Mouse (Mus musculus) hindlimb bud, embryonic 11.5 days (tissue): ENCODE data around the gene Mark3.

Source experiments
- DNase-seq: peaks from one replicate; pipeline ENCODE4 v3.0.0-alpha.2; 2012; ENCODE audit warnings: low read depth, low spot score; ENCODE audit errors: extremely low spot score

The Mark3 gene

DNA sequence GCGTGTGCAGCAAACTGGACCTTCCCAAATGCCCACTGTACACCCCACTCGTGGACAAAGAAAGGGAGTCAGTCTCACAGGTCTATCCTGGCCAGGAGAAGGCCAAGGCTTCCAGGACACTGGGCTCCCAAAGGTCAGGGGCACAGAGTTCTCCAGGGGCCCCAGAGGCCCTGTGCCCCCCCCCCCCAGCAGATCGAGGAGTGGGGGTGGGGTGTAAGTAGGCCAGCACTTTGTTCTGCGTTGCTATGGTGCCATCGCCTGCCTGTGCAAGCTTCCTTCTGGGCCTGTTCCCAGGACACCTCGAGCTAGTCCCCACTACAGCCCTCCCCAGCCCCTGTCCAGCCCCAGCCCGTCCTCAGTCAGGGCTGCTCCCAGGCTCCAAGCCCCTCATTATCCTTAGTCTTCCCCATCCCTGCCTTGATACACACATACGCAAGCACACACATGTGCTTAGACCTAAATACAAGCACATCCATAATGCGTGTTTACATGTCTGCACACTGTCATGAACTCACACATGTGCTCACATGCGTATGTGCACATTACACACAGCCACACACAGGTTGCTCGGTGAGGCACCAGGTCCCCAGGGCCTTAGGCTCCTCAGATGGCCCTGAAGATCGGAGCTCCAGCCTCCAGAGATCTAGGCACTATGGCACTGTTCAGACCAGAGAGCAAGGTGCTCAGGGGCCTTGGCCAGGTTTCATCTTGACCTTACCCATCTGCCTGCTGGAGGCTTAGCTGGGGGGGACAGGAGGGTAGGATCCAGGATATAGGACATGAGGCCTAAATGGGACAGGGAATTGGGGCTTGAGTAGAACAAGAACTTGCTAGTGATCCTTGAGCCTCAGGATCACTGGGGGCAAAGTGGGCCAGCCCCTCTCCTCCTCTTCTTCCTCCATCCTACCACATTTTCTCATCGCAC, 120.8 kb downstream of the Mark3 start:
- no peak for DNase-seq

DNA sequence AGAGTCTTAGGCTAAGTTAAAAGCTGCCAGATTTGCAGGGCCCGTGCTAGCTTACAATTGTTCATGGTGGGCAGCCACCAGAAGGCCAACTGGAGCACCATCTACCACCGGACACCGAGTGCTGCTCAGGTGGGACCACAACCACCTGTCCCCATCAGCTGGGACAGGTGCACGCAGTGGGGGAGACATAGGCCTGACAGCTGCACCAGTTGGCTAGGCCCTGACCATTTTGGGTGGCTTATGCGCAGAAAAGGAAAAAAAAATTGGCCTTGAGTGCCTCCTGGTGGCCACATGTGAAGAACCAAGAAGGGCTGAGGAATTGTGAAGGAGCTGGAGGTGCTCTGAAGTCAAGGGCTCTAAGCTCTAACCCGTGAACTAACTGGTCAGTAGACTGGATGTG, 121.9 kb downstream of the Mark3 start:
- DNase-seq, result no peak

DNA sequence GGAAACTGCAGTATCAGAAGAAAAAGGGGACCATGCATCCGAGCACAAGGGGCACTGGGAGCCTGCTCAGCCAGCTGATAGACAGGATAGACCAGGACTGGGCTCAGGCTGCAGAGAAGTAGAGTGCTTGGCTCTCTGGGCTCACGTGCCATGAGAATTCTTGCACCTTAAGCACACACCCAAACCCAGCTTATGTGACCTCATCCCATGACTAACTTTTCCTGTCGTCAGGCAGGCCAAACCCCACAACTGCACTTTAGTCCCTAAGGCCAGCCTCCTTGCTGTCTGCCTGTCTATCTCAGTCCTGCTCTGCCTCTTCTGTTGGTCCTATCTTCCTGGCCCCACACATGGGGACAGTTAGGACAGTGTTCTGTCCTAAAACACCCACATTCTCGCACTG, 123.4 kb downstream of the Mark3 start:
- DNase-seq, result no peak

DNA sequence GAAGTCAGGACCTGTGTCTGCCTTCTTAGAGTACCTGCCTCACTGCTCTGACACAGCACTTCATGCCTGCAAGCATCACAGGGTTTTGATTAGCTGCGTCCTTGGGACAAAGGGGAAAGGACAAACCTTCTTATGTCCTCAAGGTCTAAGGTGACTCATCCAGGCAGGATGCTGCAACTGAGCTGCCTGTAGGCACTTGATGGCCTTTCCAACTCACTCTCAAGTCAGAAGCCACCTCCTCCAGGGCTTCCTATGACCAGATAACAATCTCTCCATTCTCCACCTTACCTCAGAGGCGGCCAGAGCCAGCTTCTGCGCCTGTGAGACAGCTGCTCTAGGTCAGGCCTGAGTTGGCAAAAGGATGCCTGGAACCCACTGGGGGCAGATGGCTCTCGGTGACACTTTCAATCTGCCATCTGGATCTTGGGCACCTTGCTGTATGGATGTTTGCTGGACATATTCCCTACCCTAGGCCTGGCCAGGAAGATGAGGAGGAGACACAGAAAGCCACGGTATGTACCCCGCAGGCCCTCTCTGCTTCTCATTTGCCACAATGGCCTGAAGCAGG, 124.1 kb downstream of the Mark3 start:
- no peak for DNase-seq

DNA sequence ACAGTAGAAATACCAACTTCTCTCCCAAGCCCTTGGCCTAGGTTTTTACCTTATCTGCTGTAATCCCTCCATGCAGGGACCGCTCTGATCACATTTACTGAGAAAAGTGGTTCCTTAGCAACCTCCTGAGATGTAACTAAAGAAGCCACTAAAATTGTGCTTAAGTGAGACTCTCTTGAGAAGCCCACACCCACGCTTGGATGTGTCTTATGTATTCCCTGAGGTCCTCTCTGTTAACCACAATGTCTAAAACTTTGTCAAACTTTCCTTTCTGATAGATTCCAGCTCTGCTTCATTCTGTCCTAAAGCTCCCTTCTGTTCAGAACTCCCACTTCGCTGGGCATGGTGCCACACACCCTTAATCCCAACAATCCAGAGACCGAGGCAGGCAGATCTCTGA, 125.2 kb downstream of the Mark3 start:
- no peak for DNase-seq

DNA sequence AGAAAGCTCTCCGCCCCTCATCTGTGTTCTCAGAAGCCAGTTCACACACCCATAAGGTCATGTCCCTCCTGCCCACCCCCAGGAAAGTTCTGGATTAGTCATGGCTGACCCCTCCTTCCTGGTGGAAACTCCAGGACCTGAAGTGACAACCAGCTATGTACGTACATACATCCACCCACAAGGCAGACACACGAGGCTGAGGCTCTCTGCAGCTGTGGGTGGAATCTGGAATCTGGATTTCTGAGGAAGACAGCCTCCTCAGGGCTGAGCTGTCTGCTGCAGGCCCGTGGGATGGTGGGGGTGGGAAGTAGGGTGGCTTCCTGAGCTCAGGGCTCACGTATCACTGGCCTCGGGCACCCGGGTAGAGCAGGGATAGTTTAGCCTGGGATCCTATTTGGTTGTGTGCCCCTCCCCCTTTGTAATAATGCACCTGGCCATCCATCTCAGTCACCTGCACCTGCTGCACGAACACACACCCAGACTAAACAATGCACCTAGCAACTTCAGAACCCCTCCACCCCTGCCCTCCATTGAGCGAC, 126.7 kb downstream of the Mark3 start:
- no peak for DNase-seq

DNA sequence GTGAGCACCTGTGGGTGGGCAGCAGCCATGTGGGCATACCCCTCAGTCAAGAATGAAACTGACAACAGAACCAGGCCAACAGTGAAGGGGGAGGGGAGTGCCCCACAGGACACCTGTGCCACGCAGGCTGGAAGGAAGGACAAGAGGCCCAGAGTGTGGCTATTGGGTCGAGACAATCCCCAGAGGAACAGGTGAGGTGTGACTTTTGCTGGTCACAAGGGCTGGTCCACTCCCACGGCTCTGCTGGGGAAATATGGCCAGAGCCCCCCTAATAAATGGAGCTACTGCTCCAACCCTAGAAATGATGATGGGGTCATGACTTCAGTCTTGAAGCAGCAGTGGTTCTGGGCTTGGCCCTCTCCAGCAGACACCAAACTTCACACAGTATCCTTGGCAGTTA, 129.0 kb downstream of the Mark3 start:
- no peak for DNase-seq

DNA sequence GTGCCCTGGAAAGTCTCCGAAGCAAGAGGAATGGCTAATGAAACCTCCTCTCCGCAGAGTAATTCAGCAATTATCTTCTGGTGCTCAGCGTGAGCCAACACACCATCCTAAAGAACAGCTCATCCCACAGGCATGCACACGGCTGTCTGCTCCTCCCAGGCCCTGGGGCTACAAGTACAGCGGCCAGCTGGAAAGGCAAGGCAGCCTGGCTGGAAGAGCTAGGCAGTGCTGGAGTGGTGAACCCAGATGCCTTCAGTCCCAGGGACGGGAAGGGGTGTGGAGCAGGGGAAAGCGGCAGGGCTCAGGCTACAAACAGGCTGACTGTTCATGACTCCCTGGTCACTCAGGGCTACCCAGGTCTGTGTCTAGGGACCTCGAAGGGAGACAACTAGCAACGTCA, 130.3 kb downstream of the Mark3 start:
- no peak for DNase-seq

DNA sequence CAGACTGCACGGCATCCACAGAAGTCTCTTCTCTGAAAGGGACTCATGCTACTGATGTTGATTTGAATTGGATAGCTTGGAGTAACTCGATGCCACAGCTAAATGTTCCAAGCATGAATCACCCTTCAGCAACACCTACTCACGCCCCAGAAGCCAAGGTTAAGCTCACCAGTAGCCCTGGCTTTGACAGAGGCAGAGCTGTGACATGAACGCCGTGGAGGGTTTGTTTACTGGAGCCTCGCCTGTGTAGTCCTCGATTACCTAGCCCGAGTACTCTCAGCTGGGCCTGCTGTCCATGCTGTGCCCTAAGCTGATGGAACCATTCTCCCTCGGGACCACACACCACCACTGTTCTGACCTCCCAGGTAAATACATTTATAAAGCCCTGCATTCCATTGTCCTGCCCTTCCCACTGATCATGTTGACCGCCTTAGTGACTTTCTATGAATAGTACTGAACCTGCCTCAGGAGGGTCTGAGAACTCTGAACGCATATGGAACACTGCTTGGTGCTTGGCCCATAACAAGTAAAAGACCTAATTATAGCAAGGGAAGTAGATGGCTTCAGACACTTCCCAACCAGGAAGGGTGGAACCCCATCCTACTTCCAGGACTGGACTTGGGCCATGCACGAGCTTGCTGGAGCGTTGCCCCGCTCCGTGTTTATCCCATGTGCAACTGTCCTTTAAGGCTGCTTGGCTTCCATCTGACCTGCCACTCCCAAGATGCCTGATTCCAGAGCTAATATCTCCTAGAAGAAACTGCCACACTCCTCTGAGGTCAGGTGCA, 131.1 kb downstream of the Mark3 start:
- no peak for DNase-seq
